Mouse (Mus musculus) hindbrain, embryonic 15.5 days (tissue): Measurements from ENCODE around the gene Shroom4. TPM values are rescaled to one million over a fixed set of nuclear protein-coding genes. Genes with fewer than 3 reads are reported as not detected.

Source experiments
- ATAC-seq: fragments of 200-750 bp; cut with Nextera tagmentation; 2 replicates; pipeline ENCODE4 v1.8.0; 2017; ENCODE audit warnings: low read depth, moderate number of reproducible peaks, moderate TSS enrichment; ENCODE audit not compliant: low FRiP score
- H3K27ac ChIP-seq: fragments of 300-500 bp; sonication (generic); replicated peaks from 2 replicates; pipeline ENCODE4 v1.5.1; 2015; ENCODE audit warnings: mild to moderate bottlenecking, inconsistent platforms
- H3K27me3 ChIP-seq: fragments of 300-500 bp; sonication (generic); 2 replicates; pipeline ENCODE4 v1.6.1; 2015; ENCODE audit warnings: control low read depth, inconsistent platforms
- H3K36me3 ChIP-seq: fragments of 300-500 bp; sonication (generic); 2 replicates; pipeline ENCODE4 v1.6.1; 2015; ENCODE audit warnings: control low read depth, inconsistent platforms
- H3K4me1 ChIP-seq: fragments of 300-500 bp; sonication (generic); replicated peaks from 2 replicates; pipeline ENCODE4 v1.6.1; 2015; ENCODE audit warnings: control low read depth, inconsistent platforms
- H3K4me2 ChIP-seq: fragments of 300-500 bp; sonication (generic); 2 replicates; pipeline ENCODE4 v1.6.1; 2015; ENCODE audit warnings: moderate library complexity, mild to moderate bottlenecking, inconsistent platforms
- H3K4me3 ChIP-seq: fragments of 300-500 bp; sonication (generic); 2 replicates; pipeline ENCODE4 v1.5.1; 2015; ENCODE audit warnings: mild to moderate bottlenecking, inconsistent platforms
- H3K9ac ChIP-seq: fragments of 300-500 bp; sonication (generic); 2 replicates; pipeline ENCODE4 v1.6.1; 2015; ENCODE audit warnings: inconsistent platforms
- H3K9me3 ChIP-seq: fragments of 300-500 bp; sonication (generic); 2 replicates; pipeline ENCODE4 v1.6.1; 2016; ENCODE audit warnings: control low read depth, inconsistent platforms
- WGBS: fragments of 180-500 bp; shearing (Covaris S2); methylation state at CpG from one replicate; pipeline ENCODE4 v1.1.7; 2015; 5-methylcytosine and 5-hydroxymethylcytosine counted together
- polyA plus RNA-seq: library from polyadenylated mRNA; unstranded; fragments of >200 nt; fragmentation: Nextera tagmentation; extraction: Ambion mirVana; gene quantifications from 2 replicates; pipeline ENCODE4 v1.2.1, GENCODE M21; 2015

Gene Shroom4
- polyA plus RNA-seq, 1 experiment from 2014 or later: 1.4 TPM

- Histone ChIP-seq H3K36me3 (no peaks in the 10 kb centered on the region), H3K4me3 (no peak overlapping the region), H3K4me1 (no peaks in the 10 kb centered on the region), H3K9me3 (no peaks in the 10 kb centered on the region), H3K27me3 (no peaks in the 10 kb centered on the region), H3K9ac (no peak overlapping the region), H3K4me2 (no peak overlapping the region), H3K27ac (no peak overlapping the region)
- WGBS: 5% methylated on average over 2 of the region's 2 CpGs
- no peak for ATAC-seq
These were observed 254.4 kb downstream of the Shroom4 start for GRCm38 (mm10) chrX:6654024-6654423.

- H3K9me3 ChIP-seq: no peaks in the 10 kb centered on the region
- H3K27ac ChIP-seq: no peak overlapping the region
- 96% methylated on average over 1 of the region's 1 CpGs for WGBS
- no peaks in the 10 kb centered on the region for H3K27me3 ChIP-seq
- ATAC-seq: no peak
- H3K9ac ChIP-seq: no peak overlapping the region
- H3K4me3 ChIP-seq: no peak overlapping the region
- H3K4me1 ChIP-seq: no peaks in the 10 kb centered on the region
- H3K36me3 ChIP-seq: no peaks in the 10 kb centered on the region
- H3K4me2 ChIP-seq: no peak overlapping the region
These were observed 259.2 kb downstream of the Shroom4 start for GRCm38 (mm10) chrX:6658820-6659324.

Other genes starting within 250 kb of the Shroom4 start
- 49.0 and 51.4 TPM in 2 replicates for gene Nudt10, start 226.8 kb upstream of the Shroom4 start, polyA plus RNA-seq
- 0.14 and 0.25 TPM in 2 replicates for gene Bmp15, start 79.1 kb upstream of the Shroom4 start, polyA plus RNA-seq